Mouse (Mus musculus) cortical plate, adult 2 months (tissue): ENCODE measurements around the gene Serp2.

Experiments
- CTCF ChIP-seq: fragments of 200-500 bp; IDR thresholded peaks from 2 replicates; pipeline ENCODE4 v1.5.1; 2011; ENCODE audit warnings: mild to moderate bottlenecking, control low read depth, low read length; ENCODE audit not compliant: insufficient read depth; ENCODE audit errors: extremely low read depth
- POLR2A ChIP-seq: fragments of 200-500 bp; IDR thresholded peaks from 2 replicates; pipeline ENCODE4 v1.6.1; 2011; ENCODE audit warnings: mild to moderate bottlenecking, low read length, control low read depth; ENCODE audit not compliant: insufficient read depth; ENCODE audit errors: extremely low read depth

DNA sequence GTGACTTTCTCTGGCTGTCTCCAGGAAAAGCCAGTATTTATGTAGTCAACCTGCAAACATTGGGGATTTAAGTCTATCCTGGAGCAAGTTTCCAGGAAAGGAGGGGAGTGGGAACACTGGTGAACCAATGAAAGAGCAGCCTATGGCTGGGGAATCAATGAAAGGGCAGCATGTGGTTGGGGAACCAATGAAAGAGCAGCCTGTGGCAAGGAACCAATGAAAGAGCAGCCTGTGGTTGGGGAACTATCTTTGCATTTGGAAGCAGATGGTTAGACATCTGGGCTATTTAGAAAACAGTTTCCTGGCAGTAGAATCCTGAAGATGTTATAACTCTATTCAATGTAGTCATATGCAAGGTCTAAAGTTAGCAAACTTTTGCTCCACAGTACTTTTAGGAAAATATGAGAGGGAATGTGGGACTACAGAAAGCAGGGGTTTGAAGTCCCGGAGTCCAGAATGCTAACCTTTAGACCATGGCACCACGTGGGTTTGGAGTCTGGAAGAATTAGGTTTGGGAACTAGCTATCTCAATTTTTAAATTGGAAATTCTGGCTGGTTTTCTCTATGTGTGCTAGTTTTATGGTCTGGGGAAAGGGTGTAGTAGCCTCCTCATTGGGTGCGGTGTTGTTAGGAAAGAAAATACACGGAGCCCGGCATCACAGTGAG, 16.6 kb downstream of the Serp2 start:
- TF ChIP-seq CTCF (no peak), POLR2A (no peak)
